Mouse (Mus musculus) cerebellum, postnatal 4 days (tissue): ENCODE measurements around the gene Rnf224.
A peak's percentile ranks its signal among the peaks of the same experiment; 100 is the strongest.

Experiments
- DNase-seq, 2 experiments: peaks; one replicate each; pipeline ENCODE4 v3.0.0; 2022; ENCODE audit warnings: low spot score in 2 of 2, mixed read lengths in 1 of 2

Rnf224 gene

GRCm38 (mm10) chr2:25195211-25196156, 41.1 kb downstream of the Rnf224 start:
- no peak for DNase-seq

- DNase-seq: no peak
Observed at GRCm38 (mm10) chr2:25194486-25195171, 42.0 kb downstream of the Rnf224 start.

GRCm38 (mm10) chr2:25194006-25194405, 42.6 kb downstream of the Rnf224 start:
- no peak for DNase-seq

- DNase-seq: peak; percentile 70 to 83
Observed at GRCm38 (mm10) chr2:25193330-25193770, 43.2 kb downstream of the Rnf224 start.

- DNase-seq: no peak
Observed at GRCm38 (mm10) chr2:25187841-25188240, 48.7 kb downstream of the Rnf224 start.

GRCm38 (mm10) chr2:25186575-25186930, 50.0 kb downstream of the Rnf224 start:
- no peak for DNase-seq

GRCm38 (mm10) chr2:25185625-25186574, 50.7 kb downstream of the Rnf224 start:
- DNase-seq: peak in 1 of 2 experiments; percentile 58

GRCm38 (mm10) chr2:25184496-25184895, 52.1 kb downstream of the Rnf224 start:
- no peak for DNase-seq
